Mouse (Mus musculus): Measurements from ENCODE around the gene Sgcg.

DNA sequence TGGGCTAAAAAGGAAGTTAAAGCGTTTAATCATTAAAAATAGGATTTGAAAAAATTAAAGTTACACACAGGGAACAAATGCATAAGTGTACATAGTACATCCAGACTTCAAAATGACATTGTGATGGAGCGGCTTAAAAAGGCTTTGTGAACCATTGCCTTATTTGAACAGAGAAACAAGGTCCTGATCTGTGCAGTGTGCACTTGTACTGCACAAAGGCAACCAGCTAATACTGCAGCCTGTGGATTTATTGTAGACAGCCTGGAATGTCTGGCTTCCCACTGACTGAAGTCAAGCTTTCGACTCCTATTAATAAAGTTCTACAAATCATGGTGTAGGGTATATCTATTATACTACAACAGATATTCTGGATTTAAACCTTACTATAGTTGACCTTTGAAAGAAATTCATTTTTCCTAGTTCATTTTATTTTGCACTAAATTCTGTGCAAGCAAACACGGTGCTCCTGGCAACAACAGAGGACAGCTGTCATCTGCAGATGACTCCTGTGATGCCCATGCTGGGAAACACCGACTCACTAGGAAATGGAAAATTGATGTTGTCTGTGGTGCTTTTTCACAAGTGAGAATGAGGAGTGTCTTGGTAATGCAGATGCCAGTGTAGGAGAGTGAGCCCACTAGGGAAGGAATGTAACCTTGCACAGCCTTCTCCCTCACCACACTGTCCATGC, 33.8 kb downstream of the Sgcg start:
- TF ChIP-seq CTCF (IDR thresholded peaks at IDR 0.05; ENCODE audit: borderline replicate concordance, extremely low read depth, insufficient read depth, insufficient read length) (no peak), POLR2A (IDR thresholded peaks at IDR 0.05; ENCODE audit: borderline replicate concordance, extremely low read depth, insufficient read depth, insufficient read length, poor library complexity, severe bottlenecking) (no peak)

Measured in brain, embryonic 14.5 days (tissue).